Mouse (Mus musculus) G1E (cell line): ENCODE measurements around the gene Ralbp1. TPM values are rescaled to one million over a fixed set of nuclear protein-coding genes. Genes with fewer than 3 reads are reported as not detected.

Experiments
- ATAC-seq: 2 replicates; pipeline ENCODE4 v1.8.0; 2016; ENCODE audit warnings: mild to moderate bottlenecking; ENCODE audit not compliant: insufficient number of reproducible peaks, poor library complexity, low FRiP score, severe bottlenecking; ENCODE audit errors: extremely low read depth
- DNase-seq: peaks from one replicate; pipeline ENCODE4 v3.0.0; 2012; ENCODE audit warnings: low spot score
- H3K27me3 ChIP-seq: 2 replicates; pipeline ENCODE4 v1.6.1; 2012; ENCODE audit warnings: mild to moderate bottlenecking, low read length, inconsistent platforms; ENCODE audit not compliant: insufficient read depth
- H3K36me3 ChIP-seq: replicated peaks from 2 replicates; pipeline ENCODE3; 2012; ENCODE audit warnings: mild to moderate bottlenecking, inconsistent platforms
- H3K4me1 ChIP-seq: 2 replicates; pipeline ENCODE4 v1.6.1; 2012; ENCODE audit warnings: low read depth, low read length, inconsistent platforms, mixed read lengths; ENCODE audit not compliant: insufficient read depth
- H3K4me3 ChIP-seq: 2 replicates; pipeline ENCODE4 v1.5.1; 2012; ENCODE audit warnings: low read depth, mild to moderate bottlenecking, inconsistent platforms, low read length, moderate library complexity, mixed read lengths
- H3K9me3 ChIP-seq: replicated peaks from 2 replicates; pipeline ENCODE4 v1.6.1; 2012; ENCODE audit warnings: inconsistent platforms
- CTCF ChIP-seq: IDR thresholded peaks from 2 replicates; pipeline ENCODE4 v1.5.1; 2012; ENCODE audit warnings: low read depth, low read length, inconsistent platforms, mixed read lengths
- GATA1 ChIP-seq: IDR thresholded peaks from 2 replicates; pipeline ENCODE4 v1.6.1; 2012; ENCODE audit warnings: borderline replicate concordance, low read length, inconsistent platforms, mixed read lengths
- GATA2 ChIP-seq: IDR thresholded peaks from 2 replicates; pipeline ENCODE4 v1.6.1; 2012; ENCODE audit warnings: low read depth, low read length, inconsistent platforms, borderline replicate concordance
- POLR2AphosphoS5 ChIP-seq: IDR thresholded peaks from 2 replicates; pipeline ENCODE4 v1.6.1; 2012; ENCODE audit warnings: low read depth, low read length, inconsistent platforms; ENCODE audit not compliant: insufficient replicate concordance
- TAL1 ChIP-seq: conservative IDR thresholded peaks from 2 replicates; pipeline ENCODE4 v1.6.1; 2012; ENCODE audit warnings: low read depth, low read length, inconsistent platforms, mixed read lengths
- polyA plus RNA-seq: library from polyadenylated mRNA; stranded (reverse); fragments of >175 nt; gene quantifications from 2 replicates; pipeline ENCODE4 v1.2.3, GENCODE M21; 2012
- total RNA-seq, 2 experiments: library from RNA; stranded (forward) in 1 of 2; stranded (reverse) in 1 of 2; fragments of 200-1000 nt in 1 of 2; fragments of >200 nt in 1 of 2; fragmentation: Nextera tagmentation in 1 of 2; gene quantifications; 2 replicates each; pipeline ENCODE4 v1.2.3; 2014 to 2017

Gene Ralbp1
- total and polyA plus RNA-seq, 3 experiments = 32.5 to 69.1 (median 54.8) TPM

GRCm38 (mm10) chr17:65824246-65824645, 61.4 kb downstream of the Ralbp1 start:
- H3K9me3 ChIP-seq = no peaks in the 10 kb centered on the region
- TF ChIP-seq GATA2 (no peak), TAL1 (no peak), POLR2AphosphoS5 (no peak)
- H3K27me3 ChIP-seq = no peaks in the 10 kb centered on the region
- ATAC-seq = no peak
- peaks cover 12% of the 10 kb centered on the region for H3K4me1 ChIP-seq
- no peak overlapping the region for H3K4me3 ChIP-seq
- DNase-seq = no peak
- peaks cover 84% of the 10 kb centered on the region for H3K36me3 ChIP-seq

GRCm38 (mm10) chr17:65822423-65822822, 63.2 kb downstream of the Ralbp1 start:
- H3K9me3 ChIP-seq = no peaks in the 10 kb centered on the region
- peaks cover 11% of the 10 kb centered on the region for H3K4me1 ChIP-seq
- TF ChIP-seq POLR2AphosphoS5 = no peak
- TF ChIP-seq CTCF = no peak
- no peak for TF ChIP-seq GATA2
- no peak for TF ChIP-seq TAL1
- no peak for TF ChIP-seq GATA1
- H3K4me3 ChIP-seq = no peak overlapping the region
- H3K27me3 ChIP-seq = no peaks in the 10 kb centered on the region
- ATAC-seq = no peak
- peaks cover 80% of the 10 kb centered on the region for H3K36me3 ChIP-seq
- DNase-seq = no peak

- H3K9me3 ChIP-seq = no peaks in the 10 kb centered on the region
- no peak for DNase-seq
- peaks cover 87% of the 10 kb centered on the region for H3K36me3 ChIP-seq
- no peak overlapping the region for H3K4me3 ChIP-seq
- TF ChIP-seq POLR2AphosphoS5 (no peak), GATA1 (no peak), CTCF (no peak), TAL1 (no peak), GATA2 (no peak)
- no peaks in the 10 kb centered on the region for H3K27me3 ChIP-seq
- ATAC-seq = no peak
- peaks cover 3% of the 10 kb centered on the region for H3K4me1 ChIP-seq
Observed at GRCm38 (mm10) chr17:65820197-65820596, 65.4 kb downstream of the Ralbp1 start.

- Histone ChIP-seq H3K27me3 (no peaks in the 10 kb centered on the region), H3K4me3 (no peak overlapping the region), H3K36me3 (peaks cover 81% of the 10 kb centered on the region), H3K4me1 (no peaks in the 10 kb centered on the region), H3K9me3 (no peaks in the 10 kb centered on the region)
- DNase-seq (no peak), ATAC-seq (no peak)
- TF ChIP-seq GATA1 = no peak
- no peak for TF ChIP-seq TAL1
- no peak for TF ChIP-seq GATA2
- no peak for TF ChIP-seq POLR2AphosphoS5
- TF ChIP-seq CTCF = no peak
Observed at GRCm38 (mm10) chr17:65813763-65814162, 71.8 kb downstream of the Ralbp1 start.

GRCm38 (mm10) chr17:65811032-65811431, 74.6 kb downstream of the Ralbp1 start:
- H3K9me3 ChIP-seq = no peaks in the 10 kb centered on the region
- H3K27me3 ChIP-seq = no peaks in the 10 kb centered on the region
- TF ChIP-seq CTCF (no peak), TAL1 (no peak), GATA2 (no peak), POLR2AphosphoS5 (no peak), GATA1 (no peak)
- ATAC-seq (no peak), DNase-seq (no peak)
- no peaks in the 10 kb centered on the region for H3K4me1 ChIP-seq
- H3K4me3 ChIP-seq = no peak overlapping the region
- peaks cover 80% of the 10 kb centered on the region for H3K36me3 ChIP-seq

- no peak for DNase-seq
- no peak for ATAC-seq
- TF ChIP-seq GATA2 (no peak), POLR2AphosphoS5 (no peak)
- Histone ChIP-seq H3K4me3 (no peak overlapping the region), H3K27me3 (no peaks in the 10 kb centered on the region), H3K9me3 (no peaks in the 10 kb centered on the region), H3K4me1 (peaks cover 6% of the 10 kb centered on the region), H3K36me3 (peaks cover 70% of the 10 kb centered on the region)
Observed at GRCm38 (mm10) chr17:65806416-65806815, 79.2 kb downstream of the Ralbp1 start.

- no peak for ATAC-seq
- H3K4me3 ChIP-seq = no peak overlapping the region
- peaks cover 6% of the 10 kb centered on the region for H3K4me1 ChIP-seq
- no peaks in the 10 kb centered on the region for H3K27me3 ChIP-seq
- H3K9me3 ChIP-seq = no peaks in the 10 kb centered on the region
- DNase-seq = no peak
- TF ChIP-seq POLR2AphosphoS5 (no peak), CTCF (no peak), GATA2 (no peak), GATA1 (no peak), TAL1 (no peak)
- H3K36me3 ChIP-seq = peaks cover 65% of the 10 kb centered on the region
Observed at GRCm38 (mm10) chr17:65805966-65806365, 79.6 kb downstream of the Ralbp1 start.
